Mouse (Mus musculus) T-helper 2 cell (primary cell): ENCODE data around the gene Rubcnl.

Source experiments
- in situ Hi-C: fragments of 300-600 bp; cut with MboI, MseI; formaldehyde crosslinking; loops from one replicate; pipeline ENCODE4 v1.15.1; 2025; ENCODE audit warnings: high pct_unique_total_duplicates

Gene Rubcnl

DNA sequence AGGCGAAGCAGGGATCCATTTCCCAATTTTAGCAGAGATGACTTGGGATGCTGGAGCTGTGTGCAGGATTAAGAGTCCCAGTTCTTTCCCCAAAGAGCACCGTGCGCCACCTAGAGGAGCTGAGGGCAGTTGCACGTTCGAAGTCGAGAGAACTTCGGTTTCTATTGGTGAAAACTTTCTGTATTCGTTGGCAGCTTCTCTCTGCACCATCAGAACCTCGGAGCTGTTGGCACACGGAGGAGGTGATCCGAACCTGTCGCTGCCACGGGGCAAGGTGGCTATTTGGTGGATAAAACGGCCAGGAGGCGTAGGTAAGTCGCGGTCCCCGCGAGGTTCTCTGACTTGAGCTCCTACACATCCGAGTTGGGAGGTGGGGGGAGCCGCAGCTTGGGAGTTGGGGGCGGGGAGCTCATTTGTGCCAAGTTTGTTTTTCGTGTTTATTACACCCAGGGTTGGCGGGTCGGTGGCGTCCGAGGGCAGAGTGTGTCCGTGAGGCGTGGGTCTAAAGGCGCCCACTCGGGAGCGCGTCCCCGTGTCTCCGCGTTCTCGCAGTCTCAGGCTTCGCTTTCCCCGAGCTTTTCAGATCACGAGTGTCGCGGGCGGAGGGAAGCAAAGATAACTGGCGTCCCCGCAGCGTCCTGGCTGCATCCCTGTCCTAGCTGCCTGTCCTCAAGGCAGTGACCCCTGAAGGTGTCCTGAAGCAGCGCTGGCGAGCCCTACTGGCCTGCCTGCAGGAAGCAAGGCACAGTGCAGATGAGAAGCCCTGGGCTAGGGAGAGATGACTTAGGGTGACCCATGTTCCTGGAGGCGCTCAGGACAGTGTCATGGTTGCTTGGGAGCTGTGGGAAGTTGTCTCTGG, at the start of gene Rubcnl:
TSS of gene Rubcnl (plus strand) at position 172 of the 859 bp plus-strand sequence.
- in situ Hi-C loops, result no loop called here

DNA sequence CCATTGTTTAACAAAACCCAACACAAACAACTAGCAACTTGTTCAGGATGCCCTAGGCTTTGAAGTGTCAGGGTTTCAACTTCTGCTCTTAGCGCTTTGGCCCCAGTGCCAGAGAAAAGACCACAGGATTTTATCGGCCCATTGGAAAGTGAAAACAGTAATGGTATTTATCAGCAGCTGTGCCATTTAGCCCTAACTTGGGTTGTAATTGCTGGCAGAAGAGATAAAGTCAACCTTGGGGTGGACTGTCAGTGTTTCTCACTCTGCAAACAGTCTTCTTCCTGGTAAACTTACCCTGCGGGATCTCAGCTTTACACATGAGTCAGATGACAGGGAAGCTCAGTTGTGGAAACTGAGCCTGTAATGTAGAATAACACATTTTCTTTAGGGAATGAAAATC, 43.6 kb upstream of the Rubcnl start:
- in situ Hi-C loops, result no loop called here

DNA sequence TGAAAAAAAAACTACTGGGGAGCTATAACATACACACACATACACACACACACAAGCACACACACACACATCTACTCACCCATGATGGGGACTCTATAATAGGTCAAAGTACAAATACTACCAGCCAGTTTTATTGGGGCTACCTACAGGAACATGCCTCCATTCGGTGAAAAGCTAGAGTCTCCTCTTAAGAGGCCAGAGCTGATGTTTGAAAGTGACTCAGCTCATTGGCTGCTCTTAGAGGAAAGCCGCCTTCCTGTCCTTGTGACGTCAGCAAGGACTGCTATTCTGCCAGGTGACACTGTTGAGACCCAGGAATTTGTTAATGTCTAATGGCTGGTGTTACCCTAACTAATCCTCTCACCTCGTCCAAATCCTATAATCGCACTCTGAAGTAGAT, 43.1 kb upstream of the Rubcnl start:
- in situ Hi-C loops, result no loop called here

DNA sequence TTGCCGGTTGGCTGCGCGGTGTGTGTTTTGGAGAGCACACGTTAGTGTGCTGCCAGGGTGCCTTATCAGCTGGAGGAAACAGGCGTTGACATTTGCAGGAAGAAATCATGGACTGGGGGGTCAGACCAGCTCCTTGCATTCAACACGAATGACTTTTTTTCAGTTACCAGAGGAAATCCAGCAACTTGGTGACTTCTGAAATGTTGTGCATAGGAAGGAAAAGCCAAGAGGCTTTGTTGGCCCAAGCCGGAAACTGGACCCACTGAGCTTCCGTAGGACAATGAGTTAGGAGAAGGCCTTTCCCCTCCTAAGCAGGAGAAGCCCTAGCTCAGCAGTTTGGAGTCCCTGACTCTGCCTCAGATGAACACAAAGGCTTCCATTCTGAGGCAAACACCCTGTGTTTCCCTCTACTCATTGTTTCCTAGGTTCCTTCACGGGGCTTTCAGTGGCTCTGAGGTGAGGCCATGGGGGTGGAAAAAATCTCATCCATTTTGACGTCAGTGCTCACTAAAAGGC, 41.6 kb upstream of the Rubcnl start:
- in situ Hi-C loops, result no loop called here

DNA sequence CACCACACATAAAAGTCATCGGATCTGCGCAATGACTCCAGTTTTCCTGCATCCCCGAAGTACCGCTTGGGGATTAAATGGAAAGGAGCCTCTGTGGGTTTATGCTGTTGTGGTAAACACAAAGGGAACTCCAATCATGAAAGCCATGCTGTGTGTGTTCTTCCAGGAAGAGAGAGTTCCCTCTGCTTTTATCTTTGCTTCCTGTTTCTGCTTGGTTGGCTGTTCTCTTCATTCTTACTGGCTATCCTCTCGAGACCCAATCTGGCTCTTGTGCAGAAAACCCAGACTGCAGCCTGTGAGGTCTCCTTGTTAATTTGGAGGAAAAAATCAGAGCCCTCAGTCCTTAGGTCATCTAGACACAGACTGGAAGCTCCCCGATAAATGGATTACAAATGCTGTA, 38.9 kb upstream of the Rubcnl start:
- in situ Hi-C loops, result no loop called here

DNA sequence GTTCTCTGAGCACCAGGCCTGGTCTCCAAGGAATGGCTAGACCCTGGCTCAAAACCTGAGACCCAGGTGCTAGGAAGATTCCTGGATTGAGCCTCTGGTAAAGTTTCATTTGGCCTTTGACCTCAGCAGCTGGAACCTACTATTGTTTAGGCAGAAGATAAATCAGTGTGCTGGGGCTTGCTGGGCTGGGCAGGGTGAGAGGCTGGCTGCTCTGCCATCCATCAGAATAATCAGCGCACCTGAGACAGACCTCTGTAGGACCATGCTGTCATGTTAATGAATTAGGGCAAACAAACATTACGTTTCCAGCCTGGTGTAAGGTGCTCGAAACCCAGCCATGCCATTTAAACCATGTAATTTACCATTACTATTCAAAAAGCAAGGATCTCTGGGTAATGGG, 34.8 kb upstream of the Rubcnl start:
- in situ Hi-C loops, result loop anchor here (5.0 kb wide), 1 partner anchor 34 kb away; the partner anchor contains the start of gene Lrch1

DNA sequence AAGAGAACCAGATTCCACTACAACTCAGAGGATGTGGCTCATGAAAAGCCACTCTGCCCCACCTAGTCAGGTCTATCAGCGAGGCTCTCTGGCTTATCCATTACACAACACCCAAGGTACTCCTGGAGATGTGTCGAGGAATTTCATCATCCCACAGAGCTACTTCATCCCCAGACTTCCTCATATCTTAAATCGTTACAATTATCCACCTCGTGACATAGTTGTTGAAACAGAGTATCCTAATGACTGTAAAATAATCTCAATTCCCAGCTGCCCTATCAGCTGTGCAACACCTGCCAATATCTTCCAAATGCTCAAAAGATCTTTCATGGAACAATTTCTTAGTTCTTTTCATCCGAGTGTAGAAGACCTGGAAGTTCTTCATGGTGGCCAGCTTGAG, 32.7 kb upstream of the Rubcnl start:
- in situ Hi-C loops, result loop anchor here (5.0 kb wide), 1 partner anchor 36 kb away; the partner anchor contains the start of gene Lrch1

DNA sequence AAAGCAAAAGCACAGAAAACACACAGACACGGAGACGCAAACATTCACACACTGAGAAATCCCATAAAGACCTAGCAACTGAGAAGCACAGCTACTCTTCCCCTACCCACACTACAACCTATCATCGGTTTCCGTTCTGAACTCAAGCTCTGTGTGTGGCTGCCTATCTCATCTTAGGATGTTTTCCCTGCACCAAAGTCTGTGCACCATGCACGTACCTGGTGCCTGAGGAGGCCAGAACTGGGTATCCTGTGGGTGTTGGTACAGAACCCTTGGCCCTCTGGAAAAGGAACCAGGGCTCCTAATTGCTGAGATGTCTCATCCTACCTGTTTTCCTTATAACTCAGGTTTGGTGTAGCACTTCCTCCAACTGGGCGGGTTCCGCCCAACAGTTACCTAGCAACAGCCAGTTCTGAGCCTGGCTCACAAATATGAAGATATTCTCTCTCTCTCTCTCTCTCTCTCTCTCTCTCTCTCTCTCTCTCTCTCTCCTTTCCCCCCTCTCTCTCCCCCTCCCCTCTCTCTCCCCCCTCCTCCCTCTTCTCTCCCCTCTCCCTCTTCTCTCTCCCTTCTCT, 30.9 kb upstream of the Rubcnl start:
- in situ Hi-C loops, result loop anchor here (5.0 kb wide), 2 partner anchors 38 to 223 kb away; partner anchors contain the start of gene Lrch1

DNA sequence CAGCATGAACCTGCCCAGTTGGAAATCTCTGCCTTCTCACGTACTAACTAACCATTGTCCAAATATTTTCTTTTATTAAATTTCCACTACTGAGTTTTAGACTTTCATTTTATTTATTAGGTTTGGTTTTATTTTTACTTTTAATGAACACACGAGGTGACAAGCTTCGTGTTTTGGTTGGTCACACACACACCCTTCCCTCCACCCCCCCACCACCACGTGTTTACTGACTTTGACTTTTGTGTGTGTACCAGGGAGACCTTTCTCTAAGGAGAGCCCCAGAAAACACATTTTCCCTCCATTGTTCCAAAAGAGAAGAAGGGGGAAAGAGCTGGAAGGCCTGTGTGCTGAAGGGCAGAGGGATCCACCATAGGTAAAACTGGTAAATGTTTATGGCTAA, 30.2 kb upstream of the Rubcnl start:
- in situ Hi-C loops, result loop anchor here (5.0 kb wide), 1 partner anchor 223 kb away; no protein-coding TSS in a partner anchor

DNA sequence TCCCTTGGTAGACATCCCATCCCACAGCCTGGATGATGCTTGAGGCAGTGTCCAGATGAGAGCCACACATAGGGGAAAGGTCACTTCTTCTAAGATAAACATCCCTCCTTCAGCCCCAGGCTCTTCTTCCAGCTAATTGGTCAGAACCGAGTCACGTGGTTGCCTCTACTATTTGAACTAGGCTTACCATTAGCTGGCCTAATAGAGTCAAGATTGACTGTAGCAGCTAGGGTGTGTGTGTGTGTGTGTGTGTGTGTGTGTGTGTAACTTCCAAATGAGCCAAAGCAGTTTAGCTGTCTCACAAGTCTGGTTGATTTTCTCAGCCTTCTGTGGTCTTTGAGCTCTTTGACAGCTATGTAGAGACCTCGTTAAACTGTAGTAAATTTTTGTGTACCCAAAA, 29.3 kb upstream of the Rubcnl start:
- in situ Hi-C loops, result loop anchor here (5.0 kb wide), 1 partner anchor 224 kb away; no protein-coding TSS in a partner anchor

DNA sequence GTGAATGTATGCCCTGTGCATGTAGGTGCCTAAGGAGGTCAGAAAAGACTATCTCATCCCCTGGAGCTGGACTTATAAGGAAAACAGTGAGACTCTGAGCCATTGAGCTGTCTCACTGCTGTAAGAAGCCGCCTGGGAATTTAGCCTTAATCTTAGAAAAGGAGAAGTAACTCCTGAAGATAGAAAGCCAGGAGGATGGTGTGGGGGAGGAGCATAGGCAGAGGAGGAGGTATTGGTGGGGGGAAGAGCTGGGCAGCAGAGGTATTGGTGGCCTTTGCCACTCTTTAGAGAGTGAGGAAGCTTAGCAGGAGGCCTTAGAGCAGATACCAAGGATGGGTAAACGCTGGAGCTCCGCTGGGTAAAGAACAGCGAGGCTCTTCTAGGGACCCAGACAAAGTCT, 26.5 kb upstream of the Rubcnl start:
- in situ Hi-C loops, result loop anchor here (5.0 kb wide), 1 partner anchor 227 kb away; no protein-coding TSS in a partner anchor

DNA sequence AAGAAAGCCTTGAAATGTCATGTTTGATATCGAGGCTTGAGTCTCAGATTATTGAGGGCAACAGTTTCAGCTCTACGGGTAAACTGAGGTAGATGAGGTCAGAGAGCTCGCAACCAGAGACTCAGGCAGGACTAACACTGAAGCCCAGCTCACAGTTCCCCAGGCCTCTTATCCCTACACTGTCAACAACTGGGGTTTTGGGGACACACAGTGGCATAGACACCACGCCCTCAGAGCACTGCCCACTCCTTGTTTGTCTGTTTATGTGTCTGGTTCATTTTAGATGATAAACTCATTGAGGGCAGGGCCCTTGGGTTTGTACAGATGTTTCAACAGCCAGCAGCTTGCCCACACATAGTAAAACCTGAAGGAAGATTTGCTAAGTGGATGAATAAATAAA, 25.9 kb upstream of the Rubcnl start:
- in situ Hi-C loops, result loop anchor here (5.0 kb wide), 1 partner anchor 228 kb away; no protein-coding TSS in a partner anchor

DNA sequence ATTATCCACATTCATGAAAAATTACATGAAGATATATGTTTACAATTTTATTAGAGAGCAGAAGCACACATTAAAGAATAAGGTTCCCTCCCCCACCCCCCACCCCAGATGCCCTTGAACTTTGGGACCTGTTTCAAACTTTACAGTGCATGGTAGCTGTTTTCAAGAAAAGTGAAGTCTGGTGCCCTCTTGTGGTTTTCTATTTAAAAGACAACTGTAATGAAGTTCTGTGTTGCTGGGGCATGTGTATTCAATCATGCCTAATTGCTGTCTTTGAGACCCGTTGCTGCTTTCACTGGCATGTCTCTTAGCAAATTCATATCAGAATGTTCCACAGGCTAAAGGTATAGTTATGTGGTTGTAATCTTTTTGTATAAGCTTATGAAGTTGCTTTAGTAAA, 25.3 kb upstream of the Rubcnl start:
- in situ Hi-C loops, result no loop called here

DNA sequence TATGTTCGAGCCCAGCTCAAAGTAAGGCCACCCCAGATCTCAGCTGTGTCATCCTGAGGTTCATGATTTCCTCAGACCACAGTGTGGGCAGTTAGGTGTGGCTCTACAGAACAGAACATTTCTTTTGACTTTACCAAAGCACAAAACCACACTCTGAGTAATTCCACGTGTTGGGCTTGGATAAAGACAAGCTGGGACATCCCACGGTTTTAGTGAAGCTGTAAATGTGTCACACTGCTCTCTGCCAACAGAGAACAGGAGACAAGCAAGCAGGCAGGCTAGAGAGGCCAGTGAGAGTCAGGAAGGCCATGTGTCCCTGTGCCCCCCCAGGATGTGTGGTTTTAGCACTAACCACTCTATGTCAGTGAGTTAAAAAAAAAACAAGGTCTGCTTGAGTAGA, 19.3 kb upstream of the Rubcnl start:
- in situ Hi-C loops, result no loop called here

DNA sequence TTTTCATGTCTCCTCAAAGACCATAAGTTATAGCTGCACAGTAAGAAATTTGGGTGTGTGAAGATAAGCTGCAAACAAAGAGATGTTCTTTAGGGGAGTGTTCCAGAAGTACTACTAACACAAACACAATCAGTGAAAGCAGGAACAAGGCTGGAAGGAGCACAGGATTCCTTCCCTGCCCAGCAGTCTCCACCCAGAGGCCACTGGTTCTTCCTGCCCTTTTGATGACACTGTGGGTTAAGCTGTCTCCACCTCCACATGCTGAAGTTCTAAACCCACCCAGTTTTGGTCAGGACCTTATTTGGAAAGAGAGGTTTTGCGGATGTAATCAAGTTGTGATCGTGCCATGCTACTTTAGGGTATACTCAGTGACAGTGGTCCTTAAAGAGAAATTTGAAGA, 18.8 kb upstream of the Rubcnl start:
- in situ Hi-C loops, result no loop called here

DNA sequence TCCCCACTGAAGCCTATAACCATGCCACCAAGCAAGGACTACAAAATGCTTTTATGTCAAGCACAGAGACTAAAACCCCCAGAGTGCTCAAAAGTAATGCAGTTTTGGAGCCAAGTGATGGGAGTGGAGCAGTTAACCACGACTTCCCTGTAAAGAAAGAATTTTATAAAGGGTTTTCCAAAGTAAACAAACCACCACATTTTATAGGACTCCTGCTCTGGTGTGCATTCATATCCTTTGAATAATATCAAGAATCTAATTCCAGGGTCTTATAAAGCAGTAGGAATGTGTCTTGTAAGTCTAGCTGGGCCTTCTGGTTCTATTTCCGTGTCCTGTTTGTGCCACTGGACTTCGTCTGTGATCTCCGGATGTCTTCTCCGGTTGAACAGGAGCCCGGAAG, 14.5 kb upstream of the Rubcnl start:
- in situ Hi-C loops, result no loop called here

DNA sequence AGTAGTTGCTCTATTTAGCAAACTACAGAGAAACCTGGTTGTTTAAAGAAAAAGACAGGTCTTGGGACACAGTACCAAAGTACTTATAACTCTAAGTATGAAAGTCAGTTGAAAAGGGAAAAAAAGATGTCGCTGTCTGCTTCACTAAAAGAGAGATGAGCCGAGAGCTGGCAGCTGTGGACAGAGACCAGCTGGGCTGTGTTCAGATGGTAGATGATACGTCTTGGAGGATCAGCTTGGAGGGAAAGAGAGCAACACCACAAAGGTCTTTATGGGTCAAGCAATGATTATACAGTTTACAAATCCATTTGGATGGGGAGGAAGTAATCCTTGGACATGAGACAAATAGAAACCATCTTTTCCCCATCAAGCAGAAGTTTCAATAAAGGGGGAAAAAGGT, 12.5 kb upstream of the Rubcnl start:
- in situ Hi-C loops, result no loop called here

DNA sequence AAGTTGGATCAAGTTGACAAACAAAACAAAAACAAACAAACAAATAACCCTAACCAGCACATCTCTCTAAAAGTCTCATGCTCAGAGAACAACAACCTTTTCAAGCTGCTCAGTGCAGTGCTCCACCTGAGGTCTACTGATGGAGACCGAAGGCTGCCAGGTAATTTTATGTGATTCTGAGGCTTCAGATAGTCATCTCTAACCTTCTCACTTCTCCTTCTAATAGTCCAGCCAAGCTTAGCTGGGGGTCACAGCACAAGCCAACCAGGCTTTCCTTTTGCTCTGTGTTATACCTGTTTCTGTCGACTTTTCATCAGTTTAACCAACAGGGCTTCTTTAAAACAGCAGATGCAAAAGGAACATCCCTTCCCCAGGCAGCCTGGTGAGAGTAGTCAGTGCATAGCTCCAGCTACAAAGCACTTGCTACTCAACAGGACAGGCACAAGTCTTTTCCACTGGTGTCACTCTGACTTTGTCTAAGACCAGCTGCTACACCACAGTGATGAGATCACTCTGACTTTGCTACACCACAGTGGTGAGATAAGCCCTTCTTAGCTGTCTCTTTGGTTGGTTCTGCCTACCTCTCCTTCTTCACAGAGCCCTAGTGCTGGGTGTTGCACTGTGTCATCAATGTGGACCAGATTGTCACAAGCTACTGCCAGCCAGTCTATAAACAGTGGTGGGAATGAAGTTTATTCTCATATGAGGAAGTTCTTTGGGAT, 10.2 kb upstream of the Rubcnl start:
- in situ Hi-C loops, result no loop called here

DNA sequence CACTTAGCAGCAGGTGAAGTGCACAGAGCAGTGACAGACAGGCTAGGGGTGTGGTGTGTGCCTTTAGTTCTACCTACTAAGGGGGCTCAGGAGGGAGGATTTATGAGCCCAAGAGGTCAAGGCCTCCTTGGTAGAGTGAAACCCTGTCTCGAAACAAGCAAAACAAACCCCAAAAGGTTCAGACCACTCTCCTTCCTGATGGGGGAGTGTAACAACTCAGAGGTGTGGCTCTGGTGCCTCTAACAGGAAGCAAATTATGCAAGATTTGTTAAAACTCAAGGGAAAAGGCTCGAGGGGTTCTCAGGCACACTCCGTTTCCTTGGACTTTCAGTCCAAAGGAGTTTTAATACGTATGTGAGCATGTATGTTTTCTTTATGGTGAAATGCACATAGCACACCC, 5.5 kb upstream of the Rubcnl start:
- in situ Hi-C loops, result no loop called here

DNA sequence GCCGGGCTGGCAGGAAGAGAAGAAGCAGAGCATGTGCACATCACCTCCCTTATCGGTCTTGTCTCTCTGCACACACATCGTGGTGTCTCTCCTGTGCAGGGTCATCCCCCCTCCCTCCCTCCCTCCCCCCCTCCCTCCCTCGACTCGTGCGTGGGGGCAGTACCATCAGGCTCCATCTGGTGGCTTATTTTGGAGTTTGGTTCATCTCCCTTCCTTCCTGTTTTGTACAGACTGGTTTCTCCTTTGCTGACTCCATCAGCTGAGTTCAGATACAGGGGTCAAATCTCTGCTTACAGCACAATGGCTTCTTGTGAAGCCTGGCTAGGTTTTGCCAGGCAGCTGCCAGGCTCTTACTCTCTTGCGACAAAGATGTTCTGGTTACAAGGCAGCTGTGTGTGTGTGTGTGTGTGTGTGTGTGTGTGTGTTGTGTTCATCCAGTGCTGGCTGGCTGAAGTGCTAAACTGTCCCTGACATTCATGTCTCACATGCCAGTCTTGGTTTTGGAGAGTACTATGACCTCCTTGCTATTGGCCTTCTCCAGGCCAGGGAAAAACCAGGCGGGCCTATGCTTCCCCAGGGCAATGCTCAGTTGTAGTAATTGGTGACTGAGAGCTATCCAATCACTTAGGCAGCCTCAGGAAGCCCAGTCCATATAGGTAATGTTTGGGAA, 4.7 kb upstream of the Rubcnl start:
- in situ Hi-C loops, result no loop called here

DNA sequence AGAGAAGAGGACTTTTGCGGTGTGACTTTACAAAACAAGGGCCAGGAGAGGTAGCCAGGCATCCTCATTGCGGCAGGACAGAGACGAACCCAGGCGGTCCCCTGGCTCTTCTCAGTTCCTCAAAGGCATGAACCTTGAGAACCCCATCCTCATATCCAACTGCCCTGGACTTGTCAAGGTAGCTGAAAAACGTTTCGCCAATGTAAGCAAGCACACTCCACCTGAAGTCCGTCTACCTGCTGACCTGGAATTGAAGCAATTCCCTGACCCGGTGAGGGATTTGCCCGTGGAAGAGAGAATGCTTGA, 841 bp downstream of the Rubcnl start:
- in situ Hi-C loops, result no loop called here

DNA sequence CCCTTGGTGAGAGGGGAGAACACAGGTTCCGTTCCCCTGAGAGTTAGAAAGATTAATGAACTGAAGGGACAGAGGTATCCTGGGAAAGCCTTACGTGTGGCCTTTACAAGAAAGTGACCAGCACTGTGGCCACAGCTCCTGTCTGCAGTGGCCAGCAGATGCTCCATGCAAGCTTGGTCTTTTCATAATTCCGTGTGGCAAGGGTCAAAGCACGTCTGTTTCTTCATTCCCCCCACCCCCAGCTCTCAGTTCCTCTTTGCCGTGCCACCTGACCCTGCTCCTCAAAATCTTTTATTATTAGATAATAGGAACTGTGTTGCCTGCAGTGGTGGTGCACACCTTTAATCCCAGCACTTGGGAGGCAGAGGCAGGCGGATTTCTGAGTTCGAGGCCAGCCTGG, 1.4 kb downstream of the Rubcnl start:
- in situ Hi-C loops, result no loop called here
